Mouse (Mus musculus): ENCODE results near the gene Chd2. TPM values are rescaled to one million over a fixed set of nuclear protein-coding genes. Genes with fewer than 3 reads are reported as not detected.

The Chd2 gene
- polyA plus RNA-seq, 1 experiment, result 51.4 TPM

DNA sequence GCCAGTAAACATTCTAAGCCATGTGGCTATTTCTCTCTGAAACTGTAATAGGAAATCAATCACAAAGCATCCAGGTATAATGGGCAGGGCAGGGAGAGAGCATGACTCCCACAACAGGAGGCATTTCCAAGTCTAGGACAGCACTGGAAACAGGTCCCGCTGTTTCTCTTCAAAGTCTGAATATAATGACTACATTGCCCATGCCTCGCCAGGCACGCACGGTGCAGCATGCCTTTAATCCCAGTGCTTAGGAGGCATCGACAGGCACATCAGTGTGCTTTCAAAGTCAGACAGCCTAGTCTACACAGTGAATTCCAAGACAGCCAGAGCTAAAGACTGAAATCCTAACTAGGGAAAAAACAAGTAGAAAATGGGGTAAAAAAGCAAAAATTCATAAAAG, 24.8 kb downstream of the Chd2 start:
- Histone ChIP-seq H3K4me1 (ENCODE audit: control insufficient read depth, insufficient read depth, low read length) (0 out of 2 replicates have a peak, but pooled peaks cover 9% of the 10 kb centered on the region), H3K27ac (ENCODE audit: insufficient read depth, low read length) (peak overlapping the region; percentile 24; the same call in 1 of the 2 replicates), H3K4me3 (ENCODE audit: insufficient read depth, low read length) (no peak overlapping the region)
- TF ChIP-seq CTCF (IDR thresholded peaks at IDR 0.05; ENCODE audit: borderline replicate concordance, insufficient read depth, low read length), result no peak
- TF ChIP-seq POLR2A (IDR thresholded peaks at IDR 0.05; ENCODE audit: low read depth, low read length), result no peak

DNA sequence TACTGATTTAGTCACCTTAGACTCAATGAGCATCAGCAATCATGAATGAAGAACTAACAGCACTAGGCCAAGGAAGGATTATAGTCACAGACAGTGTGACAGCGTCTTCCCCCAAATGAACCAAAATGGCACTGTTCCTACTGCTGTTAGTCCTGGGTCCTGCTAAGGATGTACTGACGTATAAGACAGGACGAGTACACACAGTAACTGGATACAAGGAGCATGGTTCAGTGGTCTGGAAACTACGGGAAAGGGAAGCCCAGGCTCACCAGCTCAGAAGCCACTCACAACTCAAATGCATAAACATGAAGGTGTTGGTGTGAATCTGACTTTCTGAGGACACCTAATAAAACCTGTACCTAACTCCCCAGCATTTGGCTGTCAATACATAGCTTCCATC, 27.1 kb downstream of the Chd2 start:
- 0 out of 2 replicates have a peak, but pooled peaks cover 5% of the 10 kb centered on the region for H3K4me1 ChIP-seq (ENCODE audit: control insufficient read depth, insufficient read depth, low read length)

DNA sequence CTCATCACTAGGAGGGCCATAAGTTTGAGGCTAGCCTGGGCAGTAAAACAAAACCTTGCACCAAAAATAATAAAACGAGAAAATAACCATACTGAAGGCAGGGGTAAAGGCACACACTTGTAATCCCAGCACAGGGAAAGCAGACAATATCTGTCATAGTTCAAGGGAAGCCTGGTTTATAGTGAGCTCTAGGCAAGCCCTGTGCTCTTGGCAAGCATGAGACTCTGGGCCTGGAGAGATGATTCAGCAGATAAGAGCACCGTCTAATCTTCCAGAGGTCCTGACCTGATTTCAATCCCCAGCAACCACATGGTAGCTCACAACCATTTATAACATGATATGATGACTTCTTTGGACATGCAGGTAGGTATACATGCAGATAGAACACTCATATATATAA, 29.2 kb downstream of the Chd2 start:
- Histone ChIP-seq H3K4me1 (ENCODE audit: control insufficient read depth, insufficient read depth, low read length) (no peaks in the 10 kb centered on the region), H3K27ac (ENCODE audit: insufficient read depth, low read length) (no peak overlapping the region), H3K4me3 (ENCODE audit: insufficient read depth, low read length) (no peak overlapping the region)
- TF ChIP-seq CTCF (IDR thresholded peaks at IDR 0.05; ENCODE audit: borderline replicate concordance, insufficient read depth, low read length) (no peak), POLR2A (IDR thresholded peaks at IDR 0.05; ENCODE audit: low read depth, low read length) (no peak)

More for the DNA sequence above, 27.1 kb downstream of the Chd2 start:
- Histone ChIP-seq H3K4me3 (ENCODE audit: insufficient read depth, low read length) (no peak overlapping the region), H3K27ac (ENCODE audit: insufficient read depth, low read length) (no peak overlapping the region)
- TF ChIP-seq CTCF (IDR thresholded peaks at IDR 0.05; ENCODE audit: borderline replicate concordance, insufficient read depth, low read length) (no peak), POLR2A (IDR thresholded peaks at IDR 0.05; ENCODE audit: low read depth, low read length) (no peak)

DNA sequence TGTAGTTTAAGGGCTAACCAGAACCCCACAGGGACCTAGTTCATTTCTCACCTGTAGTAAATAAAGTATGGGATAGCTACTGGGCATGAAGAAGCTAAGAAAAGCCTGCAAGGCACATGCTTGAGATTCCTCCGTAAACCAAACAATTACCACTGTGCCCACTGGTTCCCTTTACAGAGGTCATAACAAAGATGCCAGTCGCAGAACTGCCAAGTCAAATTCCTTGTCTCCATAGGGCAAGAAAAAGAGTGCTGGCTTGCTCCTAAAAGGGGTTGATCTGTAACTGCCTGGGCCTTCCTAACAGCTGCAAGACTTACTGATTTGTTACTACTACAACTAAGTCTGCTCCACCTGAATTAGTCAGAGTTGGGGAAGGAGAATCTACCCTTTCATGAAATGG, 32.9 kb downstream of the Chd2 start:
- Histone ChIP-seq H3K4me3 (ENCODE audit: insufficient read depth, low read length) (no peak overlapping the region), H3K4me1 (ENCODE audit: control insufficient read depth, insufficient read depth, low read length) (no peaks in the 10 kb centered on the region), H3K27ac (ENCODE audit: insufficient read depth, low read length) (no peak overlapping the region)
- TF ChIP-seq POLR2A (IDR thresholded peaks at IDR 0.05; ENCODE audit: low read depth, low read length) (no peak), CTCF (IDR thresholded peaks at IDR 0.05; ENCODE audit: borderline replicate concordance, insufficient read depth, low read length) (no peak)

DNA sequence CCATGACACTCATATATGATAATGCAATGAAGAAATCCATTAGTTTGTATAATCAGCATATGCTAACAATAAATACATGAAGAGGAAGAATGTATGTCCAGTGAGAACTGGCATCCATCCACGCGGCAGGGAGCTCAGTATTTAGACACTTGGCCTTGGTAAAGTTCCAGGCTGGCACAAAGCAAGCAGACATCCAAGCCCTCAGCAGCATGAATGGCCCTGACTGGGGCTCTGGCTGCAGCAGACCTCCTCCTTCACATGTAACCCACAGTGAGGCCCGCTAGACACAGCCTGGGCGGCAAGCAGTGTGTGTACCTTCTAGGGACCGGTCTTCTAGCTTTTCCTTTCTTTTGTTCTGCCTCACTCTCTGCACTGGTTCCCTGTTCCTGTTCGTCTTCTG, 34.1 kb downstream of the Chd2 start:
- no peaks in the 10 kb centered on the region for H3K4me1 ChIP-seq (ENCODE audit: control insufficient read depth, insufficient read depth, low read length)
- TF ChIP-seq POLR2A (IDR thresholded peaks at IDR 0.05; ENCODE audit: low read depth, low read length) (no peak), CTCF (IDR thresholded peaks at IDR 0.05; ENCODE audit: borderline replicate concordance, insufficient read depth, low read length) (no peak)
- H3K4me3 ChIP-seq (ENCODE audit: insufficient read depth, low read length), result no peak overlapping the region
- no peak overlapping the region for H3K27ac ChIP-seq (ENCODE audit: insufficient read depth, low read length)

DNA sequence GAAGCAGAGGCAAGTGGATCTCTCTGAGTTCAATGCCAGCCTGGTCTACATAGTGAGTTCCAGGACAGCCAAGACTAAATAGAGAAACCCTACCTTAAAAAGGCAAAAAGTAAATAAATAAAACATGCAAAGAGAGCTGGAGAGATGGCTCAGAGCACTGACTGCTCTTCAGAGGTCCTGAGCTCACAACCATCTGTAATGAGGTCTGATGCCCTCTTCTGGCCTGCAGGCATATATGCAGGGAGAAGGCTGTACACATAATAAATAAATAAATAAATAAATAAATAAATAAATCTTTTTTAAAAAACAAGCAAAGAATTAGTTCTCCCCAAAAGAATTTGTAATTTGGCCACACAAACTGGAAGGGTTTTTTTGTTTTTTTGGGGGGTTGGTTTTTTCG, 34.8 kb downstream of the Chd2 start:
- H3K4me3 ChIP-seq (ENCODE audit: insufficient read depth, low read length), result no peak overlapping the region
- no peak for TF ChIP-seq POLR2A (IDR thresholded peaks at IDR 0.05; ENCODE audit: low read depth, low read length)
- TF ChIP-seq CTCF (IDR thresholded peaks at IDR 0.05; ENCODE audit: borderline replicate concordance, insufficient read depth, low read length), result no peak
- no peaks in the 10 kb centered on the region for H3K4me1 ChIP-seq (ENCODE audit: control insufficient read depth, insufficient read depth, low read length)
- no peak overlapping the region for H3K27ac ChIP-seq (ENCODE audit: insufficient read depth, low read length)

DNA sequence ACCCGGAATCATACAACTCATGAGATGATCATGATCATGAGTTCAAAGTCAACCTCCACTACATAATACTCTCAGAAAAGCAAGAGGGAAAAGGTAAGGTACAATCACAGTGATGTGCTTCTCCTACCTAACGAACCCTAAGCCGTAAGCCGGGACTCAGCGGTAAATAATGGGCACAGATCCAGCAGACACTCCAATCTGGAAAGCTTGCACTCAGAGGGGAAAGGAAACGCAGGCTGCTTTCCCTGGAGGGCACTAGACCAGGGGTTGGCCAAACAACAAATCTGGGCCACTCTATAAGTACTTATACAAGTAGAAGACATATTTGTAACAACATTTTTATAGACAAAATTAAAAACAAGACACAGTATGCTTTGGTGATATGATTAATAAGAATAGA, 36.4 kb downstream of the Chd2 start:
- Histone ChIP-seq H3K27ac (ENCODE audit: insufficient read depth, low read length) (no peak overlapping the region), H3K4me1 (ENCODE audit: control insufficient read depth, insufficient read depth, low read length) (no peaks in the 10 kb centered on the region), H3K4me3 (ENCODE audit: insufficient read depth, low read length) (no peak overlapping the region)
- no peak for TF ChIP-seq POLR2A (IDR thresholded peaks at IDR 0.05; ENCODE audit: low read depth, low read length)
- TF ChIP-seq CTCF (IDR thresholded peaks at IDR 0.05; ENCODE audit: borderline replicate concordance, insufficient read depth, low read length), result no peak

DNA sequence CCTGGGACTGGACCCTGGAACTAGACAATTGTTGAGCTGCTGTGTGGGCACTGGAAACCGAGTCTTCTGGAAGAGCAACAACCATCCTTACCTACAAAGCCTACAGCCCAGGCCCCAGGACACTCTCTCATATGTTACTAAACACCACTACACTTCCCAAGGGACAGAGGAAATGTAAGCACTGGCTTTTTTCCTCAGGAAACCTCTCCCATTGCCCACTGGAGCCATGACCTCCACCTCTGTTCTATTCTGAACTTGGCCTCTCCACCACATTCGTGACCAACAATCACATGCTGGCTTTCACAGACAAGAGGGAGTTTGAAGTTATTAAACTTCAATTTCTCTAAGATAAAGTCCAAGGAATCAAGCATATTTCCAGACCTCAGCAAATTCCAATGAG, 43.4 kb downstream of the Chd2 start:
- H3K27ac ChIP-seq (ENCODE audit: insufficient read depth, low read length), result no peak overlapping the region
- TF ChIP-seq CTCF (IDR thresholded peaks at IDR 0.05; ENCODE audit: borderline replicate concordance, insufficient read depth, low read length), result no peak
- no peak for TF ChIP-seq POLR2A (IDR thresholded peaks at IDR 0.05; ENCODE audit: low read depth, low read length)
- H3K4me1 ChIP-seq (ENCODE audit: control insufficient read depth, insufficient read depth, low read length), result no peaks in the 10 kb centered on the region
- no peak overlapping the region for H3K4me3 ChIP-seq (ENCODE audit: insufficient read depth, low read length)

DNA sequence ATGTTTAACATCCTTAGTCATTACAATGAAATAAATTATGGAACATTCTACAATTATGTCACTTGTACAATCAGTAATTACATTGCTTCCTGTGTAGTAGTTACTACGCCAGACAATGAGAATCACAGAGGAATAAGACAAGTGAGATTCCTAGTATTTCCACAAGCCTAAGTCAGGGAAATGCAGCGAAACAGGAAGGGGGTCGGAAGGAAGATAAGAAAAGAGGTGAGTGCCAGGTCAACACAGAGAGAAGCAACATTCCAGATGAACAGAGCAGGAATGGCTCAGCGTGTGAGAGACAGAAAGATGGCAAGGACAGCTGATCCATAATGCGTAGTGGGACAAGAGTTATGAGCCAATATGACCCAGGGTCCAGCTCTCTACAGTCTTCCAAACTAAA, 52.4 kb downstream of the Chd2 start:
- Histone ChIP-seq H3K4me3 (ENCODE audit: insufficient read depth, low read length) (no peak overlapping the region), H3K4me1 (ENCODE audit: control insufficient read depth, insufficient read depth, low read length) (no peaks in the 10 kb centered on the region), H3K27ac (ENCODE audit: insufficient read depth, low read length) (no peak overlapping the region)
- TF ChIP-seq POLR2A (IDR thresholded peaks at IDR 0.05; ENCODE audit: low read depth, low read length), result no peak
- no peak for TF ChIP-seq CTCF (IDR thresholded peaks at IDR 0.05; ENCODE audit: borderline replicate concordance, insufficient read depth, low read length)

DNA sequence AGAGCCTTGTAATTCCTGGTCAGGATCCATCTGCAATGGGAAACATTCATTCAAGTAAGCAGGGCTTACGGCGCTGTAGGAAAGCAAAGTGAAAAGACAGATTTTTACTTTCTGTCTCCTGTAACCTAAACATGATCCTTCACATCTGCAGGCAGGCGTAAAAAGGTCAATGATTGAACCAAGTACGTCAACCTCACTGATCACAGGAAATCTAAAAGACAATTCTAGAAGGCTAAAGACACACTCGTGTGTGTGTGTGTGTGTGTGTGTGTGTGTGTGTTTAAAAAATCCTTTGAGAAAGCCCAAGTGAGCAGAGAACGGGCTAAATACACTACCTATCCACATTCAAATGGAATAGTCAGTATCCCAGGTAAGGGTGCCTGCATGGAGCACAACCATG, 60.5 kb downstream of the Chd2 start:
- Histone ChIP-seq H3K4me3 (ENCODE audit: insufficient read depth, low read length) (no peak overlapping the region), H3K27ac (ENCODE audit: insufficient read depth, low read length) (no peak overlapping the region; the same call in 1 of the 2 replicates), H3K4me1 (ENCODE audit: control insufficient read depth, insufficient read depth, low read length) (peaks cover 5% of the 10 kb centered on the region; the same call in 1 of the 2 replicates)
- TF ChIP-seq CTCF (IDR thresholded peaks at IDR 0.05; ENCODE audit: borderline replicate concordance, insufficient read depth, low read length) (no peak), POLR2A (IDR thresholded peaks at IDR 0.05; ENCODE audit: low read depth, low read length) (no peak)

DNA sequence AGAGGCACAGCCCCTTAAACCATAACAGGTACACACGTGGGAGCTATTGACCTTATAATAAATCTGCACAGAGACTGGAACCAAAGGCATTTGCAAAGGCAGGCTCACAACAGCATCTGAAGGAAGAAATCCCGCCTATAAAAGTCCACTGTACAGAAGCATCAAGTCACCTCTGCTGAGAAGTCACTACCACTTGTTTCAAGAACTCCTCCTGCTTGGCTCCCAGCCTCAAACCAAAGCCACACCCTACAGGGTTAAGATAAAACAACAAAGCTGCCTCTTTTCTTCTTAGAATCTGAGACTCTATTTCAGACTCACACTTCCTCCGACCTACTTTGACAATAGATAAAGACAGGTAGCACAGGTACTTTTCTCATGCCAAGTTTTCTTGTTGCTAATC, 62.1 kb downstream of the Chd2 start:
- H3K4me3 ChIP-seq (ENCODE audit: insufficient read depth, low read length), result no peak overlapping the region
- TF ChIP-seq CTCF (IDR thresholded peaks at IDR 0.05; ENCODE audit: borderline replicate concordance, insufficient read depth, low read length) (no peak), POLR2A (IDR thresholded peaks at IDR 0.05; ENCODE audit: low read depth, low read length) (no peak)
- H3K27ac ChIP-seq (ENCODE audit: insufficient read depth, low read length), result no peak overlapping the region
- H3K4me1 ChIP-seq (ENCODE audit: control insufficient read depth, insufficient read depth, low read length), result peaks cover 5% of the 10 kb centered on the region; the same call in 1 of the 2 replicates

Measured in embryonic fibroblast, embryonic 13.5 days (primary cell).